Mouse (Mus musculus) C2C12 (cell line): ENCODE data around the gene Rfx7. TPM values are rescaled to one million over a fixed set of nuclear protein-coding genes. Genes with fewer than 3 reads are reported as not detected.
A peak's percentile ranks its signal among the peaks of the same experiment; 100 is the strongest.
"Not testable (repeated sequence)": the region's sequence is repeated elsewhere in the genome, so short reads cannot be mapped to it uniquely, and the experiment has no call there.

Experiments
- H3K27me3 ChIP-seq: one replicate; pipeline ENCODE4 v1.6.1; 2011; ENCODE audit not compliant: control insufficient read depth, insufficient read depth, insufficient read length
- H3K36me3 ChIP-seq: one replicate; pipeline ENCODE4 v1.6.1; 2011; ENCODE audit not compliant: control insufficient read depth, insufficient read depth
- H3K4me3 ChIP-seq: one replicate; pipeline ENCODE4 v1.5.1; 2011; ENCODE audit warnings: mild to moderate bottlenecking, control low read depth; ENCODE audit not compliant: poor library complexity, insufficient read depth, severe bottlenecking
- H3K79me2 ChIP-seq: one replicate; pipeline ENCODE4 v1.6.1; 2011; ENCODE audit not compliant: control insufficient read depth, insufficient read depth
- H3K79me3 ChIP-seq: one replicate; pipeline ENCODE4 v1.6.1; 2011; ENCODE audit warnings: low read depth, control low read depth
- H3ac ChIP-seq: one replicate; pipeline ENCODE3; 2011; ENCODE audit warnings: low read depth; ENCODE audit not compliant: control insufficient read depth, insufficient read length
- CEBPB ChIP-seq: IDR thresholded peaks from one replicate; pipeline ENCODE4 v1.6.1; 2011; ENCODE audit warnings: low read depth, mild to moderate bottlenecking, control low read depth, moderate library complexity
- CTCF ChIP-seq: IDR thresholded peaks from one replicate; pipeline ENCODE4 v1.5.1; 2011; ENCODE audit not compliant: control insufficient read depth, insufficient read depth, insufficient read length
- FOSL1 ChIP-seq: IDR thresholded peaks from one replicate; pipeline ENCODE4 v1.8.0; 2011; ENCODE audit warnings: mild to moderate bottlenecking, low read length; ENCODE audit not compliant: poor library complexity, insufficient read depth, severe bottlenecking
- MAX ChIP-seq: IDR thresholded peaks from one replicate; pipeline ENCODE4 v1.6.1; 2011; ENCODE audit warnings: mild to moderate bottlenecking, control low read depth
- MYOD1 ChIP-seq: IDR thresholded peaks from one replicate; pipeline ENCODE4 v1.6.1; 2011; ENCODE audit warnings: low read depth; ENCODE audit not compliant: control insufficient read depth, insufficient read length
- MYOG ChIP-seq: IDR thresholded peaks from one replicate; pipeline ENCODE4 v1.6.1; 2011; ENCODE audit not compliant: control insufficient read depth, insufficient read length; ENCODE audit errors: extremely low read depth
- USF1 ChIP-seq: IDR thresholded peaks from one replicate; pipeline ENCODE4 v1.6.1; 2011; ENCODE audit warnings: low read depth, mild to moderate bottlenecking, control low read depth, moderate library complexity
- polyA plus RNA-seq: library from polyadenylated mRNA; unstranded; fragments of >200 nt; fragmentation: generic; extraction: Trizol; gene quantifications from one replicate; pipeline ENCODE4 v1.2.1, GENCODE M21; 2012; ENCODE audit warnings: missing spikeins

Gene Rfx7
- polyA plus RNA-seq, 1 experiment = 3.9 TPM

GRCm38 (mm10) chr9:72638951-72639842 is 107.2 kb downstream of the Rfx7 start:
- TF ChIP-seq USF1 (peak; percentile 95), MAX (no peak)
- Histone ChIP-seq H3K36me3 (no peaks in the 10 kb centered on the region), H3K4me3 (peak overlapping the region; percentile 23), H3K79me2 (no peaks in the 10 kb centered on the region), H3K79me3 (no peaks in the 10 kb centered on the region), H3ac (peak overlapping the region; percentile 69), H3K27me3 (no peaks in the 10 kb centered on the region)

- Histone ChIP-seq H3K79me3 (no peaks in the 10 kb centered on the region), H3K27me3 (no peaks in the 10 kb centered on the region), H3K4me3 (peak overlapping the region; percentile 23), H3K79me2 (no peaks in the 10 kb centered on the region), H3K36me3 (no peaks in the 10 kb centered on the region), H3ac (peak overlapping the region; percentile 69)
- TF ChIP-seq FOSL1 (no peak), MYOG (no peak), MYOD1 (no peak), USF1 (peak; percentile 94), MAX (no peak), CTCF (no peak), CEBPB (peak; percentile 93)
Measured at GRCm38 (mm10) chr9:72639843-72640621, 108.0 kb downstream of the Rfx7 start.

GRCm38 (mm10) chr9:72640642-72641041 is 108.6 kb downstream of the Rfx7 start:
- no peaks in the 10 kb centered on the region for H3K27me3 ChIP-seq
- no peaks in the 10 kb centered on the region for H3K36me3 ChIP-seq
- H3ac ChIP-seq = peak overlapping the region; percentile 60
- no peak overlapping the region for H3K4me3 ChIP-seq
- H3K79me2 ChIP-seq = no peaks in the 10 kb centered on the region
- TF ChIP-seq MYOG = no peak
- TF ChIP-seq FOSL1 = no peak
- TF ChIP-seq CEBPB = no peak
- TF ChIP-seq USF1 = no peak
- TF ChIP-seq MAX = no peak
- no peak for TF ChIP-seq CTCF
- no peak for TF ChIP-seq MYOD1
- no peaks in the 10 kb centered on the region for H3K79me3 ChIP-seq

GRCm38 (mm10) chr9:72641093-72641680 is 109.1 kb downstream of the Rfx7 start:
- Histone ChIP-seq H3K36me3 (no peaks in the 10 kb centered on the region), H3K27me3 (no peaks in the 10 kb centered on the region), H3K79me3 (no peaks in the 10 kb centered on the region), H3K4me3 (no peak overlapping the region), H3K79me2 (no peaks in the 10 kb centered on the region), H3ac (no peak overlapping the region)
- TF ChIP-seq MYOG (no peak), USF1 (no peak), CEBPB (no peak), FOSL1 (no peak), MAX (no peak), MYOD1 (no peak), CTCF (no peak)

- H3K27me3 ChIP-seq, H3ac ChIP-seq, H3K79me2 ChIP-seq, H3K36me3 ChIP-seq, H3K4me3 ChIP-seq, H3K79me3 ChIP-seq: not testable (repeated sequence)
Measured at GRCm38 (mm10) chr9:72642756-72643447, 110.9 kb downstream of the Rfx7 start.
